Mouse (Mus musculus): ENCODE data around the gene Gm11639. TPM values are rescaled to one million over a fixed set of nuclear protein-coding genes. Genes with fewer than 3 reads are reported as not detected.

Gene Gm11639
- polyA plus RNA-seq, 1 experiment from 2014 or later, result 0.06 TPM

- Histone ChIP-seq H3K4me3 (ENCODE audit: low read depth, low read length) (no peak overlapping the region), H3K9me3 (ENCODE audit: low read length) (no peaks in the 10 kb centered on the region), H3K36me3 (replicated peaks; ENCODE audit: insufficient read depth, low read length) (no peaks in the 10 kb centered on the region), H3K4me1 (ENCODE audit: insufficient read depth) (peaks cover 33% of the 10 kb centered on the region), H3K9ac (replicated peaks) (no peak overlapping the region), H3K27me3 (ENCODE audit: insufficient read depth, low read length) (no peaks in the 10 kb centered on the region), H3K4me2 (ENCODE audit: low read depth, low read length) (no peak overlapping the region), H3K27ac (ENCODE audit: low read depth) (peak overlapping the region; percentile 13; the same call in 1 of the 2 replicates)
- WGBS (ENCODE audit: insufficient replicate concordance), result 48% methylated on average over 3 of the region's 3 CpGs
- no peak for ATAC-seq
- TF ChIP-seq EP300 (IDR thresholded peaks at IDR 0.05; ENCODE audit: low read depth) (no peak), CTCF (IDR thresholded peaks at IDR 0.05; ENCODE audit: low read depth) (no peak)
- no peak for DNase-seq
Measured at GRCm38 (mm10) chr11:105149353-105149752, 463.8 kb downstream of the Gm11639 start.

GRCm38 (mm10) chr11:105149766-105150165 is 464.3 kb downstream of the Gm11639 start:
- Histone ChIP-seq H3K9ac (replicated peaks) (no peak overlapping the region), H3K27me3 (ENCODE audit: insufficient read depth, low read length) (no peaks in the 10 kb centered on the region), H3K4me1 (ENCODE audit: insufficient read depth) (peaks cover 31% of the 10 kb centered on the region), H3K4me2 (ENCODE audit: low read depth, low read length) (no peak overlapping the region), H3K27ac (ENCODE audit: low read depth) (no peak overlapping the region), H3K9me3 (ENCODE audit: low read length) (no peaks in the 10 kb centered on the region), H3K36me3 (replicated peaks; ENCODE audit: insufficient read depth, low read length) (no peaks in the 10 kb centered on the region), H3K4me3 (ENCODE audit: low read depth, low read length) (no peak overlapping the region)
- 75% methylated on average over 1 of the region's 1 CpGs for WGBS (ENCODE audit: insufficient replicate concordance)
- DNase-seq, result no peak
- TF ChIP-seq EP300 (IDR thresholded peaks at IDR 0.05; ENCODE audit: low read depth) (no peak), CTCF (IDR thresholded peaks at IDR 0.05; ENCODE audit: low read depth) (no peak)
- ATAC-seq, result no peak

GRCm38 (mm10) chr11:105150691-105151090 is 465.2 kb downstream of the Gm11639 start:
- Histone ChIP-seq H3K4me1 (ENCODE audit: insufficient read depth) (peaks cover 30% of the 10 kb centered on the region), H3K9ac (replicated peaks) (no peak overlapping the region), H3K9me3 (ENCODE audit: low read length) (no peaks in the 10 kb centered on the region), H3K4me2 (ENCODE audit: low read depth, low read length) (no peak overlapping the region; the same call in 1 of the 2 replicates), H3K27ac (ENCODE audit: low read depth) (no peak overlapping the region), H3K4me3 (ENCODE audit: low read depth, low read length) (no peak overlapping the region), H3K36me3 (replicated peaks; ENCODE audit: insufficient read depth, low read length) (no peaks in the 10 kb centered on the region), H3K27me3 (ENCODE audit: insufficient read depth, low read length) (no peaks in the 10 kb centered on the region)
- TF ChIP-seq CTCF (IDR thresholded peaks at IDR 0.05; ENCODE audit: low read depth) (no peak), EP300 (IDR thresholded peaks at IDR 0.05; ENCODE audit: low read depth) (no peak)
- ATAC-seq (no peak), DNase-seq (no peak)
- 58% methylated on average over 4 of the region's 4 CpGs for WGBS (ENCODE audit: insufficient replicate concordance)

GRCm38 (mm10) chr11:105151226-105152016 is 465.9 kb downstream of the Gm11639 start:
- peak overlapping the region; percentile 65 for H3K4me2 ChIP-seq (ENCODE audit: low read depth, low read length)
- no peaks in the 10 kb centered on the region for H3K27me3 ChIP-seq (ENCODE audit: insufficient read depth, low read length)
- TF ChIP-seq EP300 (IDR thresholded peaks at IDR 0.05; ENCODE audit: low read depth), result no peak
- no peak for TF ChIP-seq CTCF (IDR thresholded peaks at IDR 0.05; ENCODE audit: low read depth)
- peaks cover 32% of the 10 kb centered on the region for H3K4me1 ChIP-seq (ENCODE audit: insufficient read depth)
- no peaks in the 10 kb centered on the region for H3K36me3 ChIP-seq (replicated peaks; ENCODE audit: insufficient read depth, low read length)
- no peak for ATAC-seq
- DNase-seq, result peak; percentile 24
- H3K27ac ChIP-seq (ENCODE audit: low read depth), result peak overlapping the region; percentile 41
- no peaks in the 10 kb centered on the region for H3K9me3 ChIP-seq (ENCODE audit: low read length)
- H3K4me3 ChIP-seq (ENCODE audit: low read depth, low read length), result no peak overlapping the region
- H3K9ac ChIP-seq (replicated peaks), result 0 out of 2 replicates have a peak overlapping the region, but pooled peaks have one; percentile 8
- 17% methylated on average over 17 of the region's 19 CpGs for WGBS (ENCODE audit: insufficient replicate concordance)

GRCm38 (mm10) chr11:105152017-105152300 is 466.5 kb downstream of the Gm11639 start:
- no peak for DNase-seq
- WGBS (ENCODE audit: insufficient replicate concordance), result 45% methylated on average over 2 of the region's 4 CpGs
- ATAC-seq, result no peak
- Histone ChIP-seq H3K9me3 (ENCODE audit: low read length) (no peaks in the 10 kb centered on the region), H3K27me3 (ENCODE audit: insufficient read depth, low read length) (no peaks in the 10 kb centered on the region), H3K27ac (ENCODE audit: low read depth) (peak overlapping the region; percentile 41), H3K9ac (replicated peaks) (0 out of 2 replicates have a peak overlapping the region, but pooled peaks have one; percentile 8), H3K4me1 (ENCODE audit: insufficient read depth) (peaks cover 34% of the 10 kb centered on the region), H3K36me3 (replicated peaks; ENCODE audit: insufficient read depth, low read length) (no peaks in the 10 kb centered on the region), H3K4me3 (ENCODE audit: low read depth, low read length) (no peak overlapping the region), H3K4me2 (ENCODE audit: low read depth, low read length) (peak overlapping the region; percentile 65)
- TF ChIP-seq CTCF (IDR thresholded peaks at IDR 0.05; ENCODE audit: low read depth) (no peak), EP300 (IDR thresholded peaks at IDR 0.05; ENCODE audit: low read depth) (no peak)

GRCm38 (mm10) chr11:105152357-105152899 is 466.9 kb downstream of the Gm11639 start:
- H3K27ac ChIP-seq (ENCODE audit: low read depth), result peak overlapping the region; percentile 83
- no peaks in the 10 kb centered on the region for H3K27me3 ChIP-seq (ENCODE audit: insufficient read depth, low read length)
- 54% methylated on average over 11 of the region's 11 CpGs for WGBS (ENCODE audit: insufficient replicate concordance)
- ATAC-seq (peak; percentile 85), DNase-seq (peak; percentile 62)
- H3K9ac ChIP-seq (replicated peaks), result 0 out of 2 replicates have a peak overlapping the region, but pooled peaks have one; percentile 12
- H3K9me3 ChIP-seq (ENCODE audit: low read length), result no peaks in the 10 kb centered on the region
- H3K36me3 ChIP-seq (replicated peaks; ENCODE audit: insufficient read depth, low read length), result no peaks in the 10 kb centered on the region
- peak overlapping the region; percentile 9; the same call in 1 of the 2 replicates for H3K4me3 ChIP-seq (ENCODE audit: low read depth, low read length)
- peak overlapping the region; percentile 65 for H3K4me2 ChIP-seq (ENCODE audit: low read depth, low read length)
- H3K4me1 ChIP-seq (ENCODE audit: insufficient read depth), result peaks cover 34% of the 10 kb centered on the region
- TF ChIP-seq EP300 (IDR thresholded peaks at IDR 0.05; ENCODE audit: low read depth) (peak; percentile 87), CTCF (IDR thresholded peaks at IDR 0.05; ENCODE audit: low read depth) (no peak)

Measured in liver, postnatal 0 days (tissue).